13 mouse cellular contexts compared by ENCODE assay signal in genomic region chr1:168342269-168342668, GRCm38 (mm10).
DNase-seq lines count a peak whose midpoint lies in the region; ATAC-seq and TF ChIP-seq lines count a peak whose summit lies in the region.
"Had no signal": no experiment of that assay in that cellular context is flagged by ENCODE, and none has a peak within 500 bp of the region (broad histone marks: within the 10 kb centered on the region; RNA-seq: fewer than 3 reads in every experiment).

No protein-coding gene starts in this region.

- no peaks in the 10 kb centered on the region for H3K36me3 ChIP-seq in hindbrain, embryonic 12.5 days
- H3K36me3 ChIP-seq in midbrain, embryonic 12.5 days = no peaks in the 10 kb centered on the region
- no peaks in the 10 kb centered on the region for H3K36me3 ChIP-seq in stomach, postnatal 0 days (ENCODE audit: control insufficient read depth, insufficient read depth, low read length)
- no peaks in the 10 kb centered on the region for H3K36me3 ChIP-seq in intestine, embryonic 15.5 days

- no peaks in the 10 kb centered on the region for H3K9me3 ChIP-seq in hindbrain, embryonic 12.5 days (replicated peaks)
- no peaks in the 10 kb centered on the region for H3K9me3 ChIP-seq in midbrain, embryonic 12.5 days
- no peaks in the 10 kb centered on the region for H3K9me3 ChIP-seq in stomach, postnatal 0 days (ENCODE audit: control insufficient read depth, low read length)
- H3K9me3 ChIP-seq in intestine, embryonic 15.5 days = no peaks in the 10 kb centered on the region

- peak overlapping the region; percentile 33; the same call in 1 of the 2 replicates for H3K9ac ChIP-seq in hindbrain, embryonic 12.5 days
- H3K9ac ChIP-seq in midbrain, embryonic 12.5 days (replicated peaks) = no peak overlapping the region
- no peak overlapping the region for H3K9ac ChIP-seq in stomach, postnatal 0 days (ENCODE audit: low read length)
- no peak overlapping the region for H3K9ac ChIP-seq in intestine, embryonic 15.5 days

- H3K4me1 ChIP-seq in hindbrain, embryonic 12.5 days = peaks cover 44% of the 10 kb centered on the region
- peaks cover 56% of the 10 kb centered on the region for H3K4me1 ChIP-seq in midbrain, embryonic 12.5 days
- H3K4me1 ChIP-seq in stomach, postnatal 0 days (replicated peaks; ENCODE audit: control insufficient read depth, insufficient read depth) = no peaks in the 10 kb centered on the region; the same call in none of the 2 replicates
- peaks cover 16% of the 10 kb centered on the region; the same call in 1 of the 2 replicates for H3K4me1 ChIP-seq in intestine, embryonic 15.5 days (replicated peaks)

- H3K27ac ChIP-seq in hindbrain, embryonic 12.5 days = peak overlapping the region; percentile 84
- H3K27ac ChIP-seq in midbrain, embryonic 12.5 days (replicated peaks) = peak overlapping the region; percentile 89
- H3K27ac ChIP-seq in stomach, postnatal 0 days (replicated peaks) = peak overlapping the region; percentile 67
- no peak overlapping the region for H3K27ac ChIP-seq in intestine, embryonic 15.5 days

- TF ChIP-seq CTCF in stomach, postnatal 0 days (IDR thresholded peaks at IDR 0.05; ENCODE audit: low read depth) = no peak

- no peak for TF ChIP-seq EP300 in stomach, postnatal 0 days (optimal IDR thresholded peaks at IDR 0.05)

- WGBS in hindbrain, embryonic 12.5 days = 41% methylated on average over 6 of the region's 6 CpGs
- WGBS in midbrain, embryonic 12.5 days = 39% methylated on average over 6 of the region's 6 CpGs
- WGBS in stomach, postnatal 0 days = 47% methylated on average over 6 of the region's 6 CpGs
- WGBS in intestine, embryonic 15.5 days = 64% methylated on average over 6 of the region's 6 CpGs

- peak overlapping the region; percentile 39 for H3K4me2 ChIP-seq in hindbrain, embryonic 12.5 days (replicated peaks)
- peak overlapping the region; percentile 26 for H3K4me2 ChIP-seq in midbrain, embryonic 12.5 days (replicated peaks)
- no peak overlapping the region for H3K4me2 ChIP-seq in stomach, postnatal 0 days (replicated peaks; ENCODE audit: low read depth)
- H3K4me2 ChIP-seq in intestine, embryonic 15.5 days (replicated peaks) = no peak overlapping the region

- peak; percentile 26 for DNase-seq in urinary bladder, postnatal 14 days (ENCODE audit: low spot score)
- no peak for DNase-seq in urinary bladder, postnatal 25 days (ENCODE audit: low spot score)
- DNase-seq in stomach, postnatal 0 days (ENCODE audit: low spot score) = no peak
- no peak for DNase-seq in spleen, postnatal 14 days (ENCODE audit: low spot score in 2 of 2)
- DNase-seq in urinary bladder, postnatal 4 days (ENCODE audit: low spot score in 2 of 2) = no peak
- DNase-seq: adrenal gland, postnatal 25 days; cerebellum, adult 18-20 months; kidney, postnatal 10 days; lung, adult 18-20 months; thymus, postnatal 36 days had no signal

- H3K4me3 ChIP-seq in hindbrain, embryonic 12.5 days = no peak overlapping the region
- H3K4me3 ChIP-seq in midbrain, embryonic 12.5 days = no peak overlapping the region
- no peak overlapping the region for H3K4me3 ChIP-seq in stomach, postnatal 0 days (ENCODE audit: low read depth, low read length)
- no peak overlapping the region for H3K4me3 ChIP-seq in intestine, embryonic 15.5 days (replicated peaks)

- no peaks in the 10 kb centered on the region for H3K27me3 ChIP-seq in hindbrain, embryonic 12.5 days
- H3K27me3 ChIP-seq in midbrain, embryonic 12.5 days = 0 out of 2 replicates have a peak, but pooled peaks cover 4% of the 10 kb centered on the region
- no peaks in the 10 kb centered on the region for H3K27me3 ChIP-seq in stomach, postnatal 0 days (ENCODE audit: control insufficient read depth, insufficient read depth, low read length)
- no peaks in the 10 kb centered on the region for H3K27me3 ChIP-seq in intestine, embryonic 15.5 days (replicated peaks)

- ATAC-seq in hindbrain, embryonic 12.5 days (ENCODE audit: low FRiP score) = peak; percentile 44; the same call in 1 of the 2 replicates
- ATAC-seq in midbrain, embryonic 12.5 days (ENCODE audit: low FRiP score, low read depth) = no peak
- no peak for ATAC-seq in stomach, postnatal 0 days (ENCODE audit: low FRiP score, low TSS enrichment)
- no peak for ATAC-seq in intestine, embryonic 15.5 days

Comparison
In these comparisons a context has a peak if more than half of its experiments do, and no peak if none do; other contexts are left out.
1. H3K4me2 ChIP-seq: peak in hindbrain, embryonic 12.5 days (single experiment) and midbrain, embryonic 12.5 days (single experiment); none in stomach, postnatal 0 days (single experiment) and intestine, embryonic 15.5 days (single experiment).